Mouse (Mus musculus) liver, adult 2 months (tissue): Measurements from ENCODE around the gene 6030468B19Rik.

Experiments
- CTCF ChIP-seq: fragments of 200-500 bp; IDR thresholded peaks from 2 replicates; pipeline ENCODE4 v1.5.1; 2011; ENCODE audit warnings: low read depth, low read length, control low read depth
- POLR2A ChIP-seq: fragments of 200-500 bp; IDR thresholded peaks from 2 replicates; pipeline ENCODE4 v1.6.1; 2011; ENCODE audit warnings: low read length, control low read depth; ENCODE audit not compliant: insufficient read depth; ENCODE audit errors: extremely low read depth

DNA sequence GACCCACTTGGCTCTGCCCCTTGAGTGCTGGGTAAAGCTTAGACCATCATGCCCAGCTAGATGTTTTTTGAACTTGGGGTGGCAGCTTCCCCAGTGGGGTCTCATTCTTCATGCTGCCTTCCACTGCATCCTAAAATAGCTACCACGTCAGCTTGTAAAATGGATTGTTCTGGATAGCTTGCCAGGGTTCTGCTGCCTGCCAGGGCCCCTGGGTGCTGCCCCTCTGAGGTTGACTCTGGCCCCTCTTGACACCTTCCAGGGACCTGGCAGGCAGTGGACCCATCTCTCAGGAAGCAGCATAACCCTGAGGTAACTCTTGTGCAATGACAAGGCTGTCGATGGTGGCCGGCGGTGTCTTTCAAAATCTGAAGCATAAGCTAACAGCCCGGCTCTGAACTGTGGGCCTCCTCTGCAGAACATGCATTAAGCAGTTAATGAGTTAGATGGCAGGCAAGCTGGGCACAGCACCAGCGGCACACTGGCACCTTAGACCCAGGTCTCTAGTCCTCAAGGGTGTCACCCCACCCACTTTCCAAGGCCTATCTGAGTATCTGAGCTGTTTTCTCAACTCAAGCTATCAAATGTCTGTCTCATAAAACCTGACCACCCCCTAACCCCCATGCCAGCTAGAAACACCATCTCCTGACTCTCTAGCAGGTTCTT is 17.4 kb downstream of the 6030468B19Rik start:
- TF ChIP-seq POLR2A, result no peak
- TF ChIP-seq CTCF, result no peak
